Mouse (Mus musculus) left cerebral cortex, postnatal 14 days (tissue): ENCODE measurements around the gene Urm1. TPM values are rescaled to one million over a fixed set of nuclear protein-coding genes. Genes with fewer than 3 reads are reported as not detected.
A peak's percentile ranks its signal among the peaks of the same experiment; 100 is the strongest.
"Not testable (repeated sequence)": the region's sequence is repeated elsewhere in the genome, so short reads cannot be mapped to it uniquely, and the experiment has no call there.

Source experiments
- DNase-seq, 2 experiments: peaks; one replicate each; pipeline ENCODE4 v3.0.0; 2021 to 2022; ENCODE audit warnings: low spot score in 2 of 2, mixed read lengths in 1 of 2
- intact Hi-C: fragments of 180-260 bp; cut with DNase I; formaldehyde crosslinking; loops from one replicate; pipeline ENCODE4 v1.15.1; 2025
- total RNA-seq, 2 experiments: library from RNA; stranded (reverse); gene quantifications; 2 replicates each; pipeline ENCODE4 v1.2.3; 2021

Urm1 gene
- total RNA-seq, 2 experiments from 2014 or later = 57.3 to 60.2 TPM

- DNase-seq = no peak
These were observed 36.8 kb downstream of the Urm1 start for GRCm38 (mm10) chr2:29856451-29857260.

GRCm38 (mm10) chr2:29857341-29857740 lies 37.5 kb downstream of the Urm1 start:
- no peak for DNase-seq
- intact Hi-C loops = no loop called here

More at GRCm38 (mm10) chr2:29856451-29857260, 36.8 kb downstream of the Urm1 start:
- intact Hi-C loops = no loop called here

- intact Hi-C loops = no loop called here
- no peak for DNase-seq
These were observed 38.1 kb downstream of the Urm1 start for GRCm38 (mm10) chr2:29857967-29858366.

DNA sequence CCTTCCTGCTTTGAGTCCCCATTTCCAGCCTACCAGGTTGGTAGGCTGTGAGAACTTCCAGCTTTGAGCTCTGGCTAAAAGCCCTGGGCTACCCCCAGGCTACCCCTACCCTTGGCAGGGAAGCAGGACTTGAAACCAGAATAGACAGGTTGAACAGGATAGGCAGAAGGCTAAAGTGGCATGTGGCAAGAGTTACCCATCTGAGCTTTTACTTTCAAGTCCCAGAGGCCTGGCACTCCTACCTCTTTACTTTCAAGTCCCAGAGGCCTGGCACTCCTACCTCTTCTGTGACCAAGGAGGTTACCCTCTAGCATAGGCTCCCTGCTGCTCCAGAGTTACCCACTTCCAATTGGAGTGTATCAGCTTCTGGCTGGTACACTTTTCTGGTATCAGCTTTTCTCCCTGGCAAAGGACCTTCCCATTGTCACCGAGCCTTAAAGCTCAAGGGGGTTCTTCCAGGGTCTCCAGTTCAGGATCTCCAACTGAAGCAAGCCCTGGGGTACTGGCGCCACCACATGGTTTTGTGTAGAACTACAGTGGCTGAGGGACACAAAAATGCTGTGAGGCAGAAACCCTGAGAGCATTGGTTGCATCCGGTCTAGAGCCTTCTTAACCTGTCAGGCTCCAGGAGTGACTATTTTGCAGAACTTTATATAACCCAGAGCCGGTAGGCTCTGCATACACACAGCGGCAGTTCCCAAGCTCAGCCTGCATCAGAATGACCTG lies 39.0 kb downstream of the Urm1 start:
- intact Hi-C loops = loop anchor here (1.0 kb wide), 1 partner anchor 40 kb away; no protein-coding TSS in a partner anchor
- DNase-seq = peak; percentile 50 to 63

DNA sequence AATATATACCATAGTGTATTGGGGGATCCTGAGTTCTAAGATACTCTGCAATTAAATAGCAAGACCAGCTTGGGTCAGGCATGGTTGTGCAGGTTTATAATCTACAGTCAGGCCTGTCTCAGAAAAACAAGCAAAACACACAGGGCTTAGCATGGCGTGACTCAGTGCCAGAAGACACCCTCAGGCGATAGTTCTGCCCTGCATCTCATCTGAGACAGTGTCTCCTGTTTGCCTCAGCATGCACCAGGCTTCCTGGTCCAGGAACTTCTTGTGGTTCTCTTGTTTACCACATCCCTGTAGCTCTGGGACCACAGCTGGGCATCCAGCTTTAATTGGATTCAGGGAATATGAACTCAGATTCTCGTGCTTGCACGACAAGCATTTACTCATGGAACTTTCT lies 45.2 kb downstream of the Urm1 start:
- intact Hi-C loops = no loop called here
- no peak for DNase-seq

DNA sequence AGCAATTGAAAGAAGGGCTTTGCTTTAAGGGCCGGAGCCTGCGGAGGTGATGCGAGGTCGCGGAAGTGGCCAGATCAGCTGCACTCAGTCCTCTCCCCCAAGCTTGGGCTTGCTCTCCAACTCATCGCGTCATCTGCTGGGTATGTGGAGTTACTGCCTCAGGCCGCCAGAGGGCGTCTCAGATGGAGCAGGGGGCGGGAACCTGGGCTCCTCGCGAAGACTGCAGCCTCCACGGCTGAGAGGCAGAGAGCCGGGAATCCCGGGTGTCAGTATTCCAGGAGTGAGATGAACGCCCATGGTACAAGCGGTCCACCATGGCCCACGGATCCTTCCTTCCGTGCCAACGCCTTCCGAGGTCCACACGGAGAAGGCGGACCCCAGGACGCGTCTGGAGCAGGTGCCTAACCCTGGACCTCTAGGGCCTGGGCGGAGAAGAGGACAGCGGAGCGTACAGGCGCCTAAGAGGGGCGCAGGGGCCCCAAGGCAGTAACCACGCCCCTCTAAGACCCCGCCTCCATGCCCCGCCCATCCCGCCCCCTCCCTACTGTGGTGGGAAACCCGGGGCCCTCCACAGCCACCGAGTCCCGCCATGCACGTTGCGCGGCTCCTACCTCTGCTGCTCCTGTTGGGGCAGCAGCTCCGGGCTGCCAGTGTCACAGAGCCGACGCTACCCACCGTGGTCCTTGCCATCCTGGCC lies 49.2 kb downstream of the Urm1 start, which contains the start of gene Cercam:
Gene Cercam, plus strand, starts transcription at position 216 of the 697 bp plus-strand sequence.
- peak; percentile 84 to 86 for DNase-seq
- intact Hi-C loops = no loop called here

DNA sequence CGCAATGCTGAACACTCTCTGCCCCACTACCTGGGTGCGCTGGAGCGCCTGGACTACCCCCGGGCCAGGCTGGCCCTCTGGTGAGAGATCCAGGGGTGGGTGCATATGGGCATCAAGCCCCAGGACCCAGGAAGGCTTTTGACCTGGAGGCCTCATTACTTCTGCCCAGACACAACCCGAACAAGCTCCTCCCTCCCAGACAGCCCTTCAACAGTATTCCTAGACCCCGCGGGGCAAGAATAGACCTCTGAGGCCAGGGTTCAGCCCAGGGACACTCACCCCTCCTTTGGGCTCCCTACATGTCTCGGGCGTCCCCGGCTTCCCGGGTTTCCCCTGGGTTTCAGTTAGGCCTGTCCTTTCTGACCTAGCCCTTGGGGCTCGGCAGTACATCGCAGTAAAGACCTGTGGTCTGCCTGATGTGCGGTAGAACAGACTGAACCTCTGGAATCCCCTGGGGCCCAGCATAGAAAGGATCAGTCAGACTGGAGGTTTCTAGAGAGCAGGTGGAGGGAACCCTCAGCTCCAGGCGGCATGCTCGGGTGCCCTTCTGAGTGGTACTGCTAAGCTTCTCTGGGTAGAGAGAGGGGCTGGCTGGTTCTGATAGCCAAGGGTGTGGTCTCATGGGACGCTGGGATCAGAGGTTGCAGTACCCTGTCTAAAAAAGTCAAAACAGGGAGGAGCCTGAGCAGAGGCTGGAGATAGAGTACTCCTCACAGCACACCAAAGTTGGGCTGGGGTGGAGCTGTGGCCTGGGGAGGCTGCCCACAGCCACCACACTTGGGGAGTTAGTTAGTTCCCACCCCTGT lies 50.0 kb downstream of the Urm1 start:
- DNase-seq = no peak
- intact Hi-C loops = no loop called here

DNA sequence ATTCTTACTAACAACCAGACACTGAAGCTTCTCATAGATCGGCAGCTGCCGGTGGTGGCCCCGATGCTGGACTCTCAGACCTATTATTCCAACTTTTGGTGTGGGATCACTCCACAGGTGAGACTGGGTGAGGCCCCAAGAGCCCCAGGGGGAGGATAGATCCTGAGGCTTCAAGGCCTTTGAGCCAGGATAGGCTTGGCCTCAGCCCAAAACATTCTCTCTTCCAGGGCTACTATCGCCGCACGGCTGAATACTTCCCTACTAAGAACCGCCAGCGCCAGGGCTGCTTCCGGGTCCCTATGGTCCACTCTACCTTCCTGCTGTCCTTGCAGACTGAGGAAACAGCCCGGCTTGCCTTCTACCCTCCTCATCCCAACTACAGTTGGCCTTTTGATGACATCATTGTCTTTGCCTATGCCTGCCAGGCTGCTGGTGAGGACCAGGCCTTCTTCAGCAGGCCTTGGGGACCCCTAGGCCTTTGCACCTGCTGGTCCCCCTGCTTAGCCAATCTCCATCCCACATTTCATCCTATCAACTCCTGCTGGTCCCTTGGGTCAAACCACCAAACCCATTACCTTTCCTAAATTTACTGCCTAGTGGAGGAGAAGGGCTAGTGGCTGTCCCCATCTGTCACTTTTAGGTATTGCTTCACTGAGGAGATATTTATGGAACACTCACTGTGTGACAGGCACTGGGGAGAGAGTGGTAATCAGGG lies 52.9 kb downstream of the Urm1 start:
- intact Hi-C loops = no loop called here
- DNase-seq = no peak

- intact Hi-C loops = no loop called here
- DNase-seq = no peak
These were observed 53.9 kb downstream of the Urm1 start for GRCm38 (mm10) chr2:29873801-29874200.

- intact Hi-C loops = no loop called here
- DNase-seq = no peak
These were observed 58.2 kb downstream of the Urm1 start for GRCm38 (mm10) chr2:29878061-29878460.

- intact Hi-C loops = no loop called here
- DNase-seq = no peak
These were observed 59.3 kb downstream of the Urm1 start for GRCm38 (mm10) chr2:29879191-29879590.

DNA sequence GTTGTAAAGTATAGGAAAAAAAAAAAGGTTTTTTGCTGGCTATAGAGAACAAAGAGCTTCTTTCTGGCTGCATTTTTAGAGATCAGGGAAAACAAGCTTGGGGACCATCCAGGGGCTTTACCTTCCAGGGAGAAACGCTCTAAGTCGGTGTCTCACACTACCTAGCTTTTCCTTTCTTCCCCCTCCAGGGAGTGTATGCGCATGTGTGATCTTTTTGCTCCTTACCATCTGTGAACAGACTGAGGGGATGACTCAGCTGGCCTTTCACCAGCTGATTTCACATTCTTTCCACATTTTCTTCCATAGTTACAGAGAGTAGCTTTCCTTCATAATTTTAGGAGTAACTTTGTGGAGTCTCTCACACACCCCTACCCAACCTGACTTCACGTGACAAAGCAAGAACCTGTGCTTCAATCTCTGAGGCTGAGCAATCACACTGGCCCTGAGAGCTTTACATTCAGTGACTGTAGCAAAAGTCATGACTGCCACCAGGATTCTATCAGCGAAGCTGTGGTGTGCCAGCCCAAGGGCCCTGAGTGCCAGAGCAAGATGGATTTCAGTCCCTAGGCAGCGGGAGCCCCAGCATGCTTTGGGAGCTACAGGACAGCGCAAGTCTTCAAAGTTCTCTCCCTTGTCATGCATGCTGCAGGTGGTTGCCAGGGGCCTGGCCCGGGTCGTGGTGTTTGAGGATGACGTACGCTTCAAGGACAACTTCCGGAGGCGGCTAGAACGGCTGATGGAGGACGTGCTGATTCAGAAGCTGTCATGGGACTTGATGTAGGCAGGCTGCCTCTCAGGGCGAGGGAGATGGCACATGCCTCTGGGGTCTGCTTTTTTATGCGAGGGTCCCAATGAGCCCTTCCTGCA lies 60.3 kb downstream of the Urm1 start:
- DNase-seq = peak; percentile 19 to 55
- intact Hi-C loops = no loop called here

DNA sequence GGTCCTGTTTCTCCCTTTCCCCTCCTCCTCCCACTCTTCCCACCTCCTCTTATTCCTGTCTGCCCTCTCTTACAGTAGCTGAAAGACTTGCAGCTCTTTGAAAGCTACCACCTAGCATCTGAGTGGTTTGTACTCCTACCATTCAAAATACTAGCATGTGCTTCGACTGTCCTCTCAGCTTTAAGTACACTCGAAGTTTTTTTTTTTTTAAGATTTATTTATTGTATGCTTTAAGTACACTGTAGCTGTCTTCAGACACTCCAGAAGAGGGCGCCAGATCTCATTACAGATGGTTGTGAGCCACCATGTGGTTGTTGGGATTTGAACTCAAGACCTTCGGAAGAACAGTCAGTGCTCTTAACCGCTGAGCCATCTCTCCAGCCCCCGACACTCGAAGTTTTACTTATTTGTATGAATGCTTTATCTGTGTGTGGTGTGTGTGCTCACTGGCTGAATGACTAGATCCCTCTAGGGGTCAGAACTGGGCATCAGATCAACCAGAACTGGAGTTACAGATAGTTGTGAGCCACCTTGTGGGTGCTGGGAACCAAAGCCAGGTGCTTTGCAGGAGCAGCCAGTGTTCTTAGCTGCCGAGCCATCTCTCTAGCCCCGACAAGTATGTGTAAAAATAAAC lies 66.9 kb downstream of the Urm1 start:
- DNase-seq = not testable (repeated sequence)

DNA sequence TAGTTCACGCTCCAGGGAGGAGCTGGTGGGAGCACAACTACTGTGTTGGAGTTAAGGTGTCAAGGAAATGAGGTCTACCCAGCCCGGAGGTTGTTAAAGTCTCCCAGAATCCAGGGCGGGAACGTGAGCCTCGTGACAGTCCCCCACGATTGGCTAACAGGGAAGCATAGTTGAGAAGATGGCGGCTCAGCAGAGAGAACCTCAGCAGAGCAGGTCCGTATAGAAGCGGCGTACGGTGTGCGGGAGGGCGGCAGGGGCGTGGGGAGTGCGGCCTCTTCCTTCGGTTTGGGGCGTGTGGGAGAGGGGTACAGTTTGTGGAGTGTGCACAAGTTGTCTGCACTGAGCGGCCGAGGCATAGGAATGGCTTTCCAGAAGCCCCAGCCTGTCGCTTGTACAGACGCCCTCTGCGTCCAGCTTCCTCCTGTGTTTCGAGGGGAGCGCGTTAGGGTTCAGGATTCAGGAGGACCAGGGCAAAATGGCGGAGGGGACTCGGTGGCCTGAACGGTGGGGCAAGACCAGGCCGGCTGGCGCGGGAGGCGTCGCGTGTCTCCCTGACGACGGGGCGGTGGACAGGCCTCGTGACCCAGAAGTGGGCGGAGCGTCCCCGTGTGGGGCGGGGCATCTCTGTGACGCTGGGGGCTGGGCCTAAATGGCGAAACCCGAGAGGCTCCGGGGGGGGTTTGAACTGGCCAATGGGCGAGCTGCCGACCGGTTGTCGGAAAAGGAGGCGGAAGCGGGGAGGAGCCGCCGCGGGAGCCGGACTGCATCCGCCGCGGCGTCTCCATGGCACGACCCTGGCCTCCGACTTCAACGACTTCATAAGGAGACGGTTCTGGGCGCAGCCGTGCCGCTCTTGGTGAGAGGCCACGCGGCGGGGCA lies 69.4 kb downstream of the Urm1 start, which contains the start of gene Odf2:
Gene Odf2, plus strand, starts transcription at position 156 of the 879 bp plus-strand sequence.
- intact Hi-C loops = no loop called here
- peak; percentile 99 to 100 for DNase-seq

More for the DNA sequence above, 66.9 kb downstream of the Urm1 start:
- intact Hi-C loops = not testable (repeated sequence)

- peak; percentile 83 to 92 for DNase-seq
- intact Hi-C loops = no loop called here
These were observed 70.3 kb downstream of the Urm1 start for GRCm38 (mm10) chr2:29889991-29890833.
